Mouse (Mus musculus): ENCODE measurements at regions not wholly inside any gene's neighbourhood (a gene's known extent, or its start where the extent isn't known, plus 50 kb on each side); places are given as distances from the start of the nearest gene placed in this dataset.
"Not testable (repeated sequence)": the region's sequence is repeated elsewhere in the genome, so short reads cannot be mapped to it uniquely, and the experiment has no call there.

- ATAC-seq = no peak
These were observed 517.4 kb upstream of the Fam241a start for GRCm38 (mm10) chr3:128413481-128413880.

- ATAC-seq = no peak
These were observed 516.0 kb upstream of the Fam241a start for GRCm38 (mm10) chr3:128412157-128412556.

GRCm38 (mm10) chr3:128394805-128395204, 498.7 kb upstream of the Fam241a start:
- no peak for ATAC-seq

- no peak for ATAC-seq
These were observed 484.5 kb upstream of the Fam241a start for GRCm38 (mm10) chr3:128380579-128380978.

- ATAC-seq = no peak
These were observed 473.5 kb upstream of the Fam241a start for GRCm38 (mm10) chr3:128369521-128370127.

- ATAC-seq = no peak
These were observed 466.2 kb upstream of the Fam241a start for GRCm38 (mm10) chr3:128362310-128362709.

GRCm38 (mm10) chr3:128349123-128349522, 453.0 kb upstream of the Fam241a start:
- not testable (repeated sequence) for ATAC-seq

GRCm38 (mm10) chr3:128347782-128348574, 451.9 kb upstream of the Fam241a start:
- ATAC-seq = no peak

GRCm38 (mm10) chr3:128337508-128337907, 441.4 kb upstream of the Fam241a start:
- no peak for ATAC-seq

- no peak for ATAC-seq
These were observed 440.9 kb upstream of the Fam241a start for GRCm38 (mm10) chr3:128337031-128337430.

GRCm38 (mm10) chr3:128327677-128328076, 431.6 kb upstream of the Fam241a start:
- no peak for ATAC-seq

- ATAC-seq = no peak
These were observed 405.2 kb upstream of the Fam241a start for GRCm38 (mm10) chr3:128301312-128301711.

GRCm38 (mm10) chr3:128298110-128298509, 402.0 kb upstream of the Fam241a start:
- ATAC-seq = no peak

- ATAC-seq = no peak
These were observed 391.7 kb upstream of the Fam241a start for GRCm38 (mm10) chr3:128287846-128288245.

- no peak for ATAC-seq
These were observed 389.1 kb upstream of the Fam241a start for GRCm38 (mm10) chr3:128285214-128285613.

- ATAC-seq = no peak
These were observed 384.5 kb upstream of the Fam241a start for GRCm38 (mm10) chr3:128280626-128281025.

GRCm38 (mm10) chr3:128270576-128270975, 374.5 kb upstream of the Fam241a start:
- ATAC-seq = no peak

GRCm38 (mm10) chr3:128261208-128261607, 365.1 kb upstream of the Fam241a start:
- ATAC-seq = no peak

GRCm38 (mm10) chr3:128247816-128248215, 351.7 kb upstream of the Fam241a start:
- no peak for ATAC-seq

GRCm38 (mm10) chr3:128239813-128240421, 343.8 kb upstream of the Fam241a start:
- no peak for ATAC-seq

- ATAC-seq = no peak
These were observed 334.3 kb upstream of the Fam241a start for GRCm38 (mm10) chr3:128230390-128230789.

- no peak for ATAC-seq
These were observed 330.9 kb upstream of the Fam241a start for GRCm38 (mm10) chr3:128226930-128227585.

GRCm38 (mm10) chr3:128226503-128226902, 330.4 kb upstream of the Fam241a start:
- no peak for ATAC-seq

All from CD4-positive, CD25-positive, alpha-beta regulatory T cell, adult 4 months (primary cell).